Mouse (Mus musculus) midbrain, embryonic 10.5 days (tissue): Measurements from ENCODE around the gene Cdc42ep1. TPM values are rescaled to one million over a fixed set of nuclear protein-coding genes. Genes with fewer than 3 reads are reported as not detected.

Source experiments
- DNase-seq: peaks from one replicate; pipeline ENCODE4 v3.0.0-alpha.2; 2017; ENCODE audit warnings: low spot score
- H3K27ac ChIP-seq: fragments of 300-500 bp; sonication (generic); replicated peaks from 2 replicates; pipeline ENCODE4 v1.5.1; 2016; ENCODE audit warnings: mild to moderate bottlenecking
- H3K27me3 ChIP-seq: fragments of 300-500 bp; sonication (generic); 2 replicates; pipeline ENCODE4 v1.6.1; 2016; ENCODE audit warnings: low read depth, mild to moderate bottlenecking; ENCODE audit not compliant: poor library complexity, severe bottlenecking
- H3K36me3 ChIP-seq: fragments of 300-500 bp; sonication (generic); 2 replicates; pipeline ENCODE4 v1.6.1; 2016; ENCODE audit warnings: mild to moderate bottlenecking, moderate library complexity
- H3K4me1 ChIP-seq: fragments of 300-500 bp; sonication (generic); 2 replicates; pipeline ENCODE4 v1.6.1; 2016
- H3K4me3 ChIP-seq: fragments of 300-500 bp; sonication (generic); 2 replicates; pipeline ENCODE4 v1.5.1; 2016; ENCODE audit warnings: mild to moderate bottlenecking, moderate library complexity
- H3K9me3 ChIP-seq: fragments of 300-500 bp; sonication (generic); replicated peaks from 2 replicates; pipeline ENCODE4 v1.6.1; 2016; ENCODE audit warnings: mild to moderate bottlenecking
- WGBS: fragments of 180-500 bp; shearing (Covaris S2); methylation state at CpG from one replicate; pipeline ENCODE4 v1.1.7; 2016; 5-methylcytosine and 5-hydroxymethylcytosine counted together
- polyA plus RNA-seq: library from polyadenylated mRNA; unstranded; fragments of >200 nt; fragmentation: Nextera tagmentation; extraction: Ambion mirVana; gene quantifications from 2 replicates; pipeline ENCODE4 v1.2.1, GENCODE M21; 2016

Cdc42ep1 gene
- polyA plus RNA-seq, 1 experiment from 2014 or later: 14.3 TPM

DNA sequence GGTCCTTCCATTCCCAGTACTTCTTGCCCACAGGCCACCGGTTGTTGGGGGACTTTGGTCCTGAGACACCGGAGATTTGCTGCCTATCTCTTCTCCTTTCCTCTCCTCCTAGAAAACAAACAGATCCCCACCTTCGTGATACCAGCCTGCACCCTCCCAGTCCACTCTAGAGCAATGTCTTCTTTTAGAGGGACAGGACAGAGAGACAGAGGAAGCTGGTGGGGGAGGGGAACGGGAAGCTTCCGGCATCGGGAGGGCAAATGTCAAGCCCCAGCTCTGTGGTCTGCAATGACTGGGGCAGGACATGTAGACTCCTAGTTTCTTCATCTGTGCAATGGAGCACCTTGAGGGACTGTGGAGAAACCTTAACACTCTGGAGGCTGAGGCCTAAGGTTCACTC lies 17.3 kb downstream of the Cdc42ep1 start:
- H3K27me3 ChIP-seq: no peaks in the 10 kb centered on the region
- H3K4me1 ChIP-seq: peaks cover 15% of the 10 kb centered on the region
- H3K36me3 ChIP-seq: no peaks in the 10 kb centered on the region
- 79% methylated on average over 6 of the region's 6 CpGs for WGBS
- DNase-seq: no peak
- H3K27ac ChIP-seq: no peak overlapping the region
- no peak overlapping the region for H3K4me3 ChIP-seq
- H3K9me3 ChIP-seq: no peaks in the 10 kb centered on the region

DNA sequence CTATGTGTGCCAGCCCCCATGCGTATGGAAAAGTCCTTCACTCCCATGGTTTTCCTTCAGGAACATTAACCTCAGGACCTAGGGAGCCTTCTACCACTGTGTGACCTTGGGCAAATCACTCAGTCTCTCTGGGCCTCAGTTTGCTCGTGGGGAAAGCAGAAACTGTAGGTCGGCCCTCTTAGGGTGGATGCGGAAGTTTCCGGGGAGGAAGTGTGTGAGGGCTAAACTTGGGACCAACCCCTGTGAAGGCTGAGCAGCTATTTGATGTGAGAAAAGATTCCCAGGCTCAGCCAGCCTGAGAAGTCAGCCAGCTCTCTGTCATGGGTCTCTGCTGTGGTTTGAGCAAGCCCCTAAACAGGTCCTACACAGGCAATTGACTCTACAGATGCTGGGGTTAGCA lies 19.9 kb downstream of the Cdc42ep1 start:
- Histone ChIP-seq H3K27me3 (no peaks in the 10 kb centered on the region), H3K36me3 (no peaks in the 10 kb centered on the region), H3K4me3 (no peak overlapping the region), H3K4me1 (peaks cover 15% of the 10 kb centered on the region), H3K9me3 (no peaks in the 10 kb centered on the region), H3K27ac (no peak overlapping the region)
- 91% methylated on average over 5 of the region's 5 CpGs for WGBS
- no peak for DNase-seq

DNA sequence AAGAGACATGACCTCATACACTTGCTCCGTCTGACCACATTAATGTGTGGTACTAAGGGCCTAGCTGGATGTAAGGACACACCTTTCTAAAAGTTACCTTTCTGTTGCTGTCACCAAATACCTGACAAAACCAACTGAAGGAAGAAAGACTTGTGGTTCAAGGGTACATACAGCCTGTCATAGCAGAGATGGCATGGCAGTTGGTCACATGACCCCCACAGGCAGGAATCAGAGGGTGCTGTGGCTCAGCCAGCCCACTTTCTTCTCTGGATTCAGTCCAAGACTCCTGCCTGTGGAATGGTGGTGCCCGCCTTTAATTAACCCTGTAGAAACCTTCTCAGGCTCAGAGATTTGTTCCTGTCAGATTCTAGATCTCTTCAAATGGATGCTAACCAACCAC lies 20.7 kb downstream of the Cdc42ep1 start:
- Histone ChIP-seq H3K4me1 (peaks cover 16% of the 10 kb centered on the region), H3K27ac (no peak overlapping the region), H3K27me3 (no peaks in the 10 kb centered on the region), H3K4me3 (no peak overlapping the region), H3K9me3 (no peaks in the 10 kb centered on the region), H3K36me3 (no peaks in the 10 kb centered on the region)
- 91% methylated on average over 2 of the region's 2 CpGs for WGBS
- no peak for DNase-seq

DNA sequence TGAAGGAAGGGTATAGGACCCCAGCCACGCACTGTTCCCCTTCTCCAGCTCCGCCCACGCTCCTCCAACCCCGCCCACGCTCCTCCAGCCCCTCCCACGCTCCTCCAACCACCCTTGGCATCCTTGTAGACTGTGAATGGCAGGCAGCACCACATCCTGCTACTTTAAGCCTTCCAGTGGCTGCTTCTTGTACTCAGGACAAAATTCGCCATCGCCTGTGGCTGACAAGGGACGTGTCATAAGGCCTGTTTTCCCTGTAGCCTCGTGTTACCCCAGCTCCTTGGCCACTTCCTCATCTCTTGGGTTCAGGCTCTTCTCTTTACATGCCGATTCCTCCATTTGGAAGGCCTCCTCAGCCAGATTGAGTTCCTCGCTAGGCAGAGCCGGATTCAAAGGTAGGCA lies 21.4 kb downstream of the Cdc42ep1 start:
- Histone ChIP-seq H3K27ac (no peak overlapping the region), H3K27me3 (no peaks in the 10 kb centered on the region), H3K4me1 (peaks cover 23% of the 10 kb centered on the region), H3K36me3 (no peaks in the 10 kb centered on the region), H3K9me3 (no peaks in the 10 kb centered on the region), H3K4me3 (no peak overlapping the region)
- WGBS: 36% methylated on average over 13 of the region's 13 CpGs
- DNase-seq: no peak

DNA sequence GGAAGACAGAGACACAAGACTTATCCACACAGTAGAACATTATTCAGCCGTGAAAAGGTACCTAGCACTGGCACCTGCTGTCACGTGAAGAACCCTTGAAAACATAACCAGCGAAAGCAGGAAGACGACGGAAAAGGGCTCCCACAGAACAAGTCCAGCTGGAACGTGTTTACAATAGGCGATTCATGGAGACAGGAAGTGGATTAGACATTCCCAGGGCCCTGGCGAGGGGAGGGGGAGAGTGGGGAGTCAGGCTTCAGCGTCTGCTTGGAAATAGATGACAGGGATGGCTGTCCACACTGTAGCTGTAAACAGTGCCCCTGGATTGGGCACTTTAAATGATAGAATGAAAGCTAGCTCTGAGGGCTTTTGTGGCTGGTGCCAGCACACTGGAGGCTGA lies 26.0 kb downstream of the Cdc42ep1 start:
- DNase-seq: peak; percentile 33
- H3K27ac ChIP-seq: peak overlapping the region; percentile 69
- H3K4me3 ChIP-seq: peak overlapping the region; percentile 14; the same call in 1 of the 2 replicates
- no peaks in the 10 kb centered on the region for H3K27me3 ChIP-seq
- H3K9me3 ChIP-seq: no peaks in the 10 kb centered on the region
- 48% methylated on average over 9 of the region's 9 CpGs for WGBS
- no peaks in the 10 kb centered on the region for H3K36me3 ChIP-seq
- peaks cover 31% of the 10 kb centered on the region for H3K4me1 ChIP-seq

DNA sequence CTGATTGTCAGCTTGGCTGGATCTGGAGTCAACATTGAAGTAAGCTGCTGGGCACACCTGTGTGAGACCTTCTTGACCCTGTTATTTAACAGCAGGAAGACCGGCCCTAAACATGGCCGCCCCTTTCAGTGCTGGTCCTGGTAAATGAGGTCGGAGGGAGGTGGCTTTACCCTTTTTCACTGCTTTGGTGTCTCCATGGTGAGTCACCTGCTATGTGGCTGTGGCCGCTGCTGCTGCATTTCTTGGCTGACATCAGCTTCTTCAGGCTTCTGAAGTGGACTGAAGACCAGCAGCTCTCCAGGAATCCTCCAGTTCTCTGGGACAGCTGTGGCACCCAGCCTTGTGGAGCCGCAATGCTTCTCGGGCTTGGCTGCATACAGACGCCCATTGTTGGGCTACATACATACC lies 26.4 kb downstream of the Cdc42ep1 start:
- no peaks in the 10 kb centered on the region for H3K27me3 ChIP-seq
- peak overlapping the region; percentile 14; the same call in 1 of the 2 replicates for H3K4me3 ChIP-seq
- H3K4me1 ChIP-seq: peaks cover 31% of the 10 kb centered on the region
- H3K27ac ChIP-seq: peak overlapping the region; percentile 69
- no peak for DNase-seq
- H3K36me3 ChIP-seq: no peaks in the 10 kb centered on the region
- 60% methylated on average over 7 of the region's 7 CpGs for WGBS
- H3K9me3 ChIP-seq: no peaks in the 10 kb centered on the region

DNA sequence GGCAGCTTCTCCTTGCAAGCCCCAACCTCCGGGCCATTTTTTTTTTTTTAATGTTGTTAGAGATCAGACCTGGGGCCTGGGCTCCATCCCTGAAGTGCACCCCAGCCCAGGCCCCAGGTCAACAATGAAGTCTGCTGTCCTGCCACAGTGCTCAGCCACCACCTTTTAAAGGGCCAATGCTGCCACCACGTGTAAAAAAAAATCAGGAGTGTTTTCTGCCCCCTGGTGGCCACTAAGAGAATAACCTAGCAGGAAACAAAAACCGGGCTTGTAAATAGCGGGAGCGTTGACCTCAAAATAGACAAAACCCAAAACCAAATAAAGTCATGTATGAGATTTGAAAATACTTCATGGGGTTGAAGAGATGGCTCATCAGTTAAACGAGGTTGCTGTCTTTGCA lies 27.4 kb downstream of the Cdc42ep1 start:
- WGBS: 28% methylated on average over 6 of the region's 6 CpGs
- H3K27ac ChIP-seq: no peak overlapping the region

DNA sequence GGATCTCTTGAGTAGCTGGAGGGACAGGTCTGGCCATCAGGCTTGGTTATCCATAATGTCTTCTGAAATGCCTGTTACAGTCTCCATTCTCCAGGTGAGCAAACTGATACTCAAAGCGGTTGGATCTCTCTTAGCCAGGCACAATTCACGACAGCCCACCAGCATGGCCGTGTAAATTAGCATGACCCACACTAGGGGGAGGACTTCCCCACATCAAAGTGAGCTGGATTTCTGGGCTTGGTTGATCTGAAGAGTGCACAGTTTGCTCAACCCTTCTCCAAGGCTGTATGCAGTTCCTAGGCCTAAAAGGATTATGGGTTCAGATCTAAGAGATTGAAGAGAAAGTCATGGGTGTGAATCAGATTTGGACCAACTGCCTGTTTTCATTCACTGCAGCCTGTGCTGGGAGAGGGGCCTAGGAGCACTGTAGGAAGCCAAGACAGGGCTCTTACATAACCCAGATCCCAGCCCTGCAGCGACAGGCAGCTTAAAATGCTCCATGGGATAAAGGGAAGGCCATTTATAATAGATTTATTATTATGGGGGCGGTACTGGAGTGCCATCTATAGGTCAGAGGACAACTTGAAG lies 29.7 kb downstream of the Cdc42ep1 start:
- peaks cover 51% of the 10 kb centered on the region for H3K4me1 ChIP-seq

More for the DNA sequence above, 27.4 kb downstream of the Cdc42ep1 start:
- Histone ChIP-seq H3K9me3 (no peaks in the 10 kb centered on the region), H3K36me3 (no peaks in the 10 kb centered on the region), H3K27me3 (no peaks in the 10 kb centered on the region), H3K4me3 (no peak overlapping the region), H3K4me1 (peaks cover 32% of the 10 kb centered on the region)
- peak; percentile 54 for DNase-seq

DNA sequence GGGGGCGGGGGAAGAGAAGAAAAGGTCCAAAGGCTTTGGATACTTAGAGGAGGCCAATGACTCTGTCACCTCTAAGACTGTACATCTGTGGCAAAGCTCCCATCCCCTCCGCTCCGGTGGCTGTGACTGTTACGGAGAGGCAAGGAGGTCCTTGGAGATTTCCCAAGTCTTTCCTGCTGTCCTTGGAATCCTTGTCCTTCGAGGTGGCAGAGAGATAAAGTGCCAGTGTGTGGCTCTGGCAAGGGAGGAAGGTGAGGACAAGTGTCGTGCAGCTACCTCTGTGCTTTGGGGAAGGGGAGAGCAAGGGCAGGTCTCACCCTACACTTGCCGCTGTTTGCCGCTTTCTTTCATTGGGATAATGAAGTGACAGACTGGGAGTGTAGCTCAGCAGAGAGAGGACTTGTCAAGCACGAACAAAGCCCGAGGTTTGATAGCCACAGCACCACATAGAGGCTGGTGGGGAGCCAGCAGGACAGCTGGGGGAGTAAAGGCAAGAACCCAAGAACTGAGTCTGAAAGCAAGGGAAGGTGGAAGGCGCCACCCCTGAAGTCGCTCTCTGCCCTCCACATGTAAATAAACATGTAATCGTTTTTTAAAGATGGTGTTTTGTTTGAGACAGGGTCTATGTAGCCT lies 31.5 kb downstream of the Cdc42ep1 start:
- H3K4me3 ChIP-seq: no peak overlapping the region
- DNase-seq: no peak
- 53% methylated on average over 13 of the region's 13 CpGs for WGBS
- H3K9me3 ChIP-seq: no peaks in the 10 kb centered on the region
- H3K27me3 ChIP-seq: no peaks in the 10 kb centered on the region
- H3K27ac ChIP-seq: peak overlapping the region; percentile 52; the same call in 1 of the 2 replicates
- peaks cover 48% of the 10 kb centered on the region for H3K4me1 ChIP-seq
- no peaks in the 10 kb centered on the region for H3K36me3 ChIP-seq

More for the DNA sequence above, 29.7 kb downstream of the Cdc42ep1 start:
- H3K36me3 ChIP-seq: no peaks in the 10 kb centered on the region
- no peaks in the 10 kb centered on the region for H3K9me3 ChIP-seq
- no peak for DNase-seq
- 65% methylated on average over 5 of the region's 5 CpGs for WGBS
- no peaks in the 10 kb centered on the region for H3K27me3 ChIP-seq
- H3K4me3 ChIP-seq: no peak overlapping the region
- no peak overlapping the region for H3K27ac ChIP-seq

DNA sequence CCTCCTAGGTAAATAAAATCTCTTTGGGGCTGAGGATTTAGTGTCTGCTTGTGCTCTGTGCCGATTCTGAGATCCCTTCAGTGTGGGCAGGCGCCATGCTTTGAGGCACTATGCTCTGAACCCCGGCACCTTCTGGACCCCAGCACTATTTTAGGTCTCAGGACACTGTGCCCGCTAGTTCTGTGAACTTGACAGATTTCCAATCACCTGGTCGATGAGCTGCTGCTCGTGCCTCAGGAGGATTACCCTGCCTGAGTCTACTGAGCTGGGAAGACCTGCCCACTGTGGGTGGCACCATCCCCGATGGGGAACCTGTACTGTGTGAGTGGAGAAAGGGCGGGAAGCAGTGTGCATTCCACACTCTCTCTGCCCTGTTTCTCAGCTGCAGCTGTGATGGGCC lies 32.6 kb downstream of the Cdc42ep1 start:
- H3K27ac ChIP-seq: no peak overlapping the region; the same call in 1 of the 2 replicates
- WGBS: 81% methylated on average over 8 of the region's 8 CpGs
- H3K4me3 ChIP-seq: no peak overlapping the region
- H3K4me1 ChIP-seq: peaks cover 54% of the 10 kb centered on the region
- peaks cover 3% of the 10 kb centered on the region for H3K36me3 ChIP-seq
- no peaks in the 10 kb centered on the region for H3K9me3 ChIP-seq
- no peak for DNase-seq
- no peaks in the 10 kb centered on the region for H3K27me3 ChIP-seq

DNA sequence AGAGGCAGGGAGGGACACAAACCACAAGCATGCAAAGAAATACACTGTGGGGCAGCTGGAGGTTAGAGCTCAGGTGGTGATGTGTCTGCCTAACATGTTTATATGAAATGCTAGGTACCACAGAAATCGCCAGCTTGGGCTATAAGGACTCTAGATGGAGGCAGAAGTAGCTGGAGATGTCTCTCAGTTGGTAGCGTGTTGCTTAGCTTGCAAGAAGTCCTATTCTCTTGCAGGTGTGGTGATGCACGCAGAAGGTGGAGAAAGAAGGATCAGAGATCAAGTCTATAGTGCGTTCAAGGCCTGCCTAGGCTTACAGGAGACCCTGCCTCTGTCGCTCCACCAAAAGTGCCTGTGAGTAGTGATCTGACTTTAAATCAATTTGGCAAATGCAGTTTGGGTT lies 33.1 kb downstream of the Cdc42ep1 start:
- H3K4me3 ChIP-seq: peak overlapping the region; percentile 60
- no peaks in the 10 kb centered on the region for H3K27me3 ChIP-seq
- peaks cover 7% of the 10 kb centered on the region for H3K36me3 ChIP-seq
- no peak for DNase-seq
- peak overlapping the region; percentile 96 for H3K27ac ChIP-seq
- WGBS: 81% methylated on average over 5 of the region's 5 CpGs
- H3K9me3 ChIP-seq: no peaks in the 10 kb centered on the region
- H3K4me1 ChIP-seq: peaks cover 58% of the 10 kb centered on the region

DNA sequence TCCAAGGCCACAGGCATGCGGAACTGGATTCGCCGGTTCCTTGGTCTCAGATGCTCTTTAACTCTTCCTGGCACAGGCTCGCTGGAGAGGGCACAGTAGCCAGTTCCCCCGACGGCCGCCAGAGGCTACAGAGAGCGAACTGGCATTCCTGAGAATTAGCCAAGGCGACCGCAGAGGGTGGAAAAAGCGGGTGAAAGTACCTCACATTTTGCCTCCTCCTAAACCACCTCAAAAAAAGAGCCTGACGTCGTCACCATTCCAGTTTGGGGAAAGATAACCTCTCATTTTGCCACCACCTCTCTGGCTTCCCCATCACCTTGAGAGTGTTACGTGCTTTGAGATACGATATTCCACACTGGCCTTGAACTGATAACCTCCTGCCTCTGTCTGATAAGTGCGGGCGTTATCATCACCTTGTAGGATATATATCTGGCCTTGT lies 33.9 kb downstream of the Cdc42ep1 start:
- peak overlapping the region; percentile 60 for H3K4me3 ChIP-seq
- H3K4me1 ChIP-seq: peaks cover 61% of the 10 kb centered on the region
- peak; percentile 85 for DNase-seq
- peak overlapping the region; percentile 96 for H3K27ac ChIP-seq
- H3K36me3 ChIP-seq: peaks cover 15% of the 10 kb centered on the region
- H3K27me3 ChIP-seq: no peaks in the 10 kb centered on the region
- no peaks in the 10 kb centered on the region for H3K9me3 ChIP-seq
- 6% methylated on average over 17 of the region's 17 CpGs for WGBS

DNA sequence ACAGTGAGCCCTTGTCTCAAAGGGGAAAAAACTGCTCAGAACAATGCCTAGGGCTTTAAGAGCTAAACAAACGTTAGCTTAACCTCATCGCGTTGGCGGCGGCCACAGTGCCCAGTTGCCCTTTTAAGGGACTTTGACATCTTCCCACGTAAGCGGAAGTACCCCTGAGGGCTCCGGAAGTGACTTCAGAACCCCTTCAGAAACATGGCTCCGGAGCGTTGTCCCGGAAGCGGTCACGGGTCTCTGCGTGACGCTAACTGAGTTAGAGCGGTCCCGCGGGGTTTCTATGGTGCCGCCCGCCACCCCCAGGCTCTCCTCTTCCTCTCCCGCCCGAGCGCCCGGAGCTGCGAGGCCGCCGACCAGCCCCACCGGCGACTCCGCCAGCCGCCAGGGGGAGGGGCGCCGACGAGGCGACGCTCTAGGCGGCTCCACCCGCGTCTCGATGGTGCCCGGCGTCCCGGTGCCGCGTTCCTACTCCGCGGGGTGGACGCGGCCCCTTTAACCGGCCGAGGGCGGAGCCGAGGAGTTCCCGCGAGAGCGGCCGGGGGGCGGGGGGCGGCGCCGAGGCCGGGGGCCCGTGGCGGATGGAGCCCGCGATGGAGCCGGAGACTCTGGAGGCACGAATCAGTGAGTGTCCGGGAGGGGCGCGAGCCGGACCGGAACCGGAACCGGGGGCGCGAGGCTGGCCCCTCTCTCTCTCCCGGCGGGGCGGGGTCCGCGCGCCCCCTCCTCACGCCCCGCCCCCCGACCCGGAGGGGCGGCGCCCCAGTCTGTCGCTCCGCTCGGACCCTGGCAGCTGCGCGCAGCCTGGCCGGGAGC lies 34.8 kb downstream of the Cdc42ep1 start, which contains the start of gene Gga1:
Gene Gga1, plus strand, starts transcription at position 200 of the 819 bp plus-strand sequence.
- Histone ChIP-seq H3K27me3 (no peaks in the 10 kb centered on the region), H3K4me1 (peaks cover 58% of the 10 kb centered on the region), H3K9me3 (no peaks in the 10 kb centered on the region), H3K27ac (peak within 1 kb of the TSS; percentile 96), H3K36me3 (peaks cover 24% of the 10 kb centered on the region), H3K4me3 (peak within 1 kb of the TSS; percentile 60)
- under 1% methylated on average over 90 of the region's 95 CpGs for WGBS
- DNase-seq: peak; percentile 96
